Mouse (Mus musculus): ENCODE measurements around the gene 6820408C15Rik. TPM values are rescaled to one million over a fixed set of nuclear protein-coding genes. Genes with fewer than 3 reads are reported as not detected.

6820408C15Rik gene
- polyA plus RNA-seq, 1 experiment from 2014 or later, result 0.53 TPM

- peak overlapping the region; percentile 92 for H3K9ac ChIP-seq
Measured at GRCm38 (mm10) chr2:152397004-152397589, 18.3 kb upstream of the 6820408C15Rik start.

GRCm38 (mm10) chr2:152397680-152398435, 17.5 kb upstream of the 6820408C15Rik start, which contains the start of gene Sox12:
TSS of gene Sox12 (minus strand) at chr2:152398063.
- ATAC-seq (ENCODE audit: insufficient read depth), result peak; percentile 65
- peak within 1 kb of the TSS; percentile 62 for H3K4me3 ChIP-seq (ENCODE audit: low read depth, low read length)
- DNase-seq, result peak; percentile 100
- H3K9ac ChIP-seq, result peak within 1 kb of the TSS; percentile 92
- under 1% methylated on average over 75 of the region's 104 CpGs for WGBS
- H3K36me3 ChIP-seq (ENCODE audit: insufficient read depth), result peaks cover 13% of the 10 kb centered on the region
- H3K27ac ChIP-seq (ENCODE audit: low read depth), result peak within 1 kb of the TSS; percentile 100
- H3K4me2 ChIP-seq, result peak within 1 kb of the TSS; percentile 95
- peaks cover 9% of the 10 kb centered on the region for H3K4me1 ChIP-seq (ENCODE audit: insufficient read depth)
- no peaks in the 10 kb centered on the region for H3K9me3 ChIP-seq (ENCODE audit: low read depth, low read length)
- no peaks in the 10 kb centered on the region for H3K27me3 ChIP-seq (ENCODE audit: insufficient read depth, low read length)
- TF ChIP-seq CTCF (IDR thresholded peaks at IDR 0.05; ENCODE audit: low read depth), result no peak

More at GRCm38 (mm10) chr2:152397004-152397589, 18.3 kb upstream of the 6820408C15Rik start:
- Histone ChIP-seq H3K4me3 (ENCODE audit: low read depth, low read length) (peak overlapping the region; percentile 62), H3K4me2 (peak overlapping the region; percentile 95), H3K36me3 (ENCODE audit: insufficient read depth) (peaks cover 13% of the 10 kb centered on the region), H3K27me3 (ENCODE audit: insufficient read depth, low read length) (no peaks in the 10 kb centered on the region), H3K9me3 (ENCODE audit: low read depth, low read length) (no peaks in the 10 kb centered on the region), H3K27ac (ENCODE audit: low read depth) (peak overlapping the region; percentile 100), H3K4me1 (ENCODE audit: insufficient read depth) (peaks cover 9% of the 10 kb centered on the region)
- no peak; the same call in 1 of the 2 replicates for TF ChIP-seq CTCF (IDR thresholded peaks at IDR 0.05; ENCODE audit: low read depth)
- peak; percentile 88 for DNase-seq
- WGBS, result under 1% methylated on average over 77 of the region's 77 CpGs
- peak; percentile 3; the same call in 1 of the 2 replicates for ATAC-seq (ENCODE audit: insufficient read depth)

GRCm38 (mm10) chr2:152398691-152399090, 16.7 kb upstream of the 6820408C15Rik start:
- Histone ChIP-seq H3K9ac (peak overlapping the region; percentile 92), H3K9me3 (ENCODE audit: low read depth, low read length) (no peaks in the 10 kb centered on the region), H3K4me1 (ENCODE audit: insufficient read depth) (peaks cover 9% of the 10 kb centered on the region), H3K27ac (ENCODE audit: low read depth) (peak overlapping the region; percentile 100), H3K27me3 (ENCODE audit: insufficient read depth, low read length) (no peaks in the 10 kb centered on the region), H3K4me2 (peak overlapping the region; percentile 95), H3K36me3 (ENCODE audit: insufficient read depth) (peaks cover 13% of the 10 kb centered on the region), H3K4me3 (ENCODE audit: low read depth, low read length) (peak overlapping the region; percentile 62)
- WGBS, result under 1% methylated on average over 38 of the region's 38 CpGs
- DNase-seq (peak; percentile 98), ATAC-seq (ENCODE audit: insufficient read depth) (peak; percentile 80)
- no peak; the same call in 1 of the 2 replicates for TF ChIP-seq CTCF (IDR thresholded peaks at IDR 0.05; ENCODE audit: low read depth)

- TF ChIP-seq CTCF (IDR thresholded peaks at IDR 0.05; ENCODE audit: low read depth), result no peak
- 0% methylated on average over 13 of the region's 13 CpGs for WGBS
- no peaks in the 10 kb centered on the region for H3K27me3 ChIP-seq (ENCODE audit: insufficient read depth, low read length)
- peak; percentile 80 for DNase-seq
- ATAC-seq (ENCODE audit: insufficient read depth), result peak; percentile 12
- peak overlapping the region; percentile 100 for H3K27ac ChIP-seq (ENCODE audit: low read depth)
- H3K36me3 ChIP-seq (ENCODE audit: insufficient read depth), result peaks cover 10% of the 10 kb centered on the region
- H3K9me3 ChIP-seq (ENCODE audit: low read depth, low read length), result no peaks in the 10 kb centered on the region
- peak overlapping the region; percentile 92 for H3K9ac ChIP-seq
- H3K4me2 ChIP-seq, result peak overlapping the region; percentile 95
- peaks cover 9% of the 10 kb centered on the region for H3K4me1 ChIP-seq (ENCODE audit: insufficient read depth)
- peak overlapping the region; percentile 62 for H3K4me3 ChIP-seq (ENCODE audit: low read depth, low read length)
Measured at GRCm38 (mm10) chr2:152399122-152399542, 16.3 kb upstream of the 6820408C15Rik start.

GRCm38 (mm10) chr2:152406126-152406525, 9.3 kb upstream of the 6820408C15Rik start:
- TF ChIP-seq CTCF (IDR thresholded peaks at IDR 0.05; ENCODE audit: low read depth), result no peak
- no peaks in the 10 kb centered on the region for H3K27me3 ChIP-seq (ENCODE audit: insufficient read depth, low read length)
- H3K9me3 ChIP-seq (ENCODE audit: low read depth, low read length), result no peaks in the 10 kb centered on the region
- peak overlapping the region; percentile 59 for H3K4me2 ChIP-seq
- peak overlapping the region; percentile 32 for H3K4me3 ChIP-seq (ENCODE audit: low read depth, low read length)
- peak; percentile 92 for ATAC-seq (ENCODE audit: insufficient read depth)
- H3K27ac ChIP-seq (ENCODE audit: low read depth), result peak overlapping the region; percentile 78
- under 1% methylated on average over 19 of the region's 19 CpGs for WGBS
- peak; percentile 99 for DNase-seq
- H3K36me3 ChIP-seq (ENCODE audit: insufficient read depth), result no peaks in the 10 kb centered on the region
- H3K4me1 ChIP-seq (ENCODE audit: insufficient read depth), result peaks cover 21% of the 10 kb centered on the region
- peak overlapping the region; percentile 31 for H3K9ac ChIP-seq

- DNase-seq, result no peak
- WGBS, result 48% methylated on average over 6 of the region's 6 CpGs
- Histone ChIP-seq H3K9me3 (ENCODE audit: low read depth, low read length) (no peaks in the 10 kb centered on the region), H3K4me3 (ENCODE audit: low read depth, low read length) (no peak overlapping the region), H3K27ac (ENCODE audit: low read depth) (peak overlapping the region; percentile 99), H3K36me3 (ENCODE audit: insufficient read depth) (0 out of 2 replicates have a peak, but pooled peaks cover 4% of the 10 kb centered on the region), H3K9ac (no peak overlapping the region), H3K4me1 (ENCODE audit: insufficient read depth) (peaks cover 28% of the 10 kb centered on the region), H3K27me3 (ENCODE audit: insufficient read depth, low read length) (no peaks in the 10 kb centered on the region), H3K4me2 (peak overlapping the region; percentile 96; the same call in 1 of the 2 replicates)
- TF ChIP-seq CTCF (IDR thresholded peaks at IDR 0.05; ENCODE audit: low read depth), result no peak
- no peak for ATAC-seq (ENCODE audit: insufficient read depth)
Measured at GRCm38 (mm10) chr2:152409781-152410180, 5.6 kb upstream of the 6820408C15Rik start.

- Histone ChIP-seq H3K4me3 (ENCODE audit: low read depth, low read length) (peak overlapping the region; percentile 96), H3K4me1 (ENCODE audit: insufficient read depth) (peaks cover 21% of the 10 kb centered on the region), H3K9me3 (ENCODE audit: low read depth, low read length) (peaks cover under 1% of the 10 kb centered on the region; the same call in 1 of the 2 replicates), H3K36me3 (ENCODE audit: insufficient read depth) (0 out of 2 replicates have a peak, but pooled peaks cover 4% of the 10 kb centered on the region), H3K27me3 (ENCODE audit: insufficient read depth, low read length) (no peaks in the 10 kb centered on the region), H3K27ac (ENCODE audit: low read depth) (peak overlapping the region; percentile 99), H3K9ac (peak overlapping the region; percentile 99), H3K4me2 (peak overlapping the region; percentile 96)
- 0% methylated on average over 15 of the region's 15 CpGs for WGBS
- DNase-seq, result peak; percentile 97
- peak; percentile 83 for ATAC-seq (ENCODE audit: insufficient read depth)
- no peak for TF ChIP-seq CTCF (IDR thresholded peaks at IDR 0.05; ENCODE audit: low read depth)
Measured at GRCm38 (mm10) chr2:152410971-152411371, 4.4 kb upstream of the 6820408C15Rik start.

Data from lung, embryonic 14.5 days (tissue).